ENCODE assay signal across 11 mouse cellular contexts in genomic region chr6:49021141-49022012, GRCm38 (mm10). TPM values are rescaled to one million over a fixed set of nuclear protein-coding genes. Genes with fewer than 3 reads are reported as not detected.
DNase-seq lines count a peak whose midpoint lies in the region; ATAC-seq and TF ChIP-seq lines count a peak whose summit lies in the region.
"Had no signal": no experiment of that assay in that cellular context is flagged by ENCODE, and none has a peak within 500 bp of the region (broad histone marks: within the 10 kb centered on the region; RNA-seq: fewer than 3 reads in every experiment).

No protein-coding gene starts in this region.

- intact Hi-C loops in left cerebral cortex, adult 2 months (cut with DNase I) = no loop called here

- no peak overlapping the region for H3K4me3 ChIP-seq in midbrain, embryonic 13.5 days (replicated peaks)
- H3K4me3 ChIP-seq in midbrain, embryonic 10.5 days = no peak overlapping the region
- no peak overlapping the region for H3K4me3 ChIP-seq in left cerebral cortex, adult 2 months
- H3K4me3 ChIP-seq in liver, embryonic 11.5 days (ENCODE audit: low read depth, low read length) = no peak overlapping the region
- H3K4me3 ChIP-seq: erythroblast, embryonic 14.5 days had no signal

- TF ChIP-seq CTCF in left cerebral cortex, adult 2 months (IDR thresholded peaks at IDR 0.05) = no peak

- H3K4me1 ChIP-seq in midbrain, embryonic 13.5 days (replicated peaks) = peaks cover 7% of the 10 kb centered on the region
- peaks cover 7% of the 10 kb centered on the region; the same call in 1 of the 2 replicates for H3K4me1 ChIP-seq in midbrain, embryonic 10.5 days
- H3K4me1 ChIP-seq in liver, embryonic 11.5 days (replicated peaks; ENCODE audit: control insufficient read depth, insufficient read depth, low read length) = no peaks in the 10 kb centered on the region

- H3K4me2 ChIP-seq in midbrain, embryonic 13.5 days (replicated peaks) = no peak overlapping the region
- no peak overlapping the region for H3K4me2 ChIP-seq in liver, embryonic 11.5 days

- no peak overlapping the region for H3K27ac ChIP-seq in midbrain, embryonic 13.5 days
- H3K27ac ChIP-seq in midbrain, embryonic 10.5 days (replicated peaks) = no peak overlapping the region
- H3K27ac ChIP-seq in left cerebral cortex, adult 2 months = peak overlapping the region; percentile 57; the same call in 1 of the 2 replicates
- no peak overlapping the region for H3K27ac ChIP-seq in liver, embryonic 11.5 days (ENCODE audit: low read depth, low read length)
- H3K27ac ChIP-seq: liver, embryonic 14.5 days had no signal

- peak; percentile 80 for ATAC-seq in midbrain, embryonic 13.5 days
- ATAC-seq in liver, embryonic 11.5 days (replicated peaks; ENCODE audit: low FRiP score) = no peak
- ATAC-seq: Patski had no signal

- no peak overlapping the region for H3K9ac ChIP-seq in midbrain, embryonic 13.5 days (replicated peaks)
- H3K9ac ChIP-seq in liver, embryonic 11.5 days (ENCODE audit: low read depth, low read length) = no peak overlapping the region
- H3K9ac ChIP-seq: liver, embryonic 14.5 days had no signal

- H3K9me3 ChIP-seq in midbrain, embryonic 13.5 days = no peaks in the 10 kb centered on the region
- no peaks in the 10 kb centered on the region for H3K9me3 ChIP-seq in midbrain, embryonic 10.5 days (replicated peaks)
- H3K9me3 ChIP-seq in liver, embryonic 11.5 days (ENCODE audit: control insufficient read depth, low read length) = no peaks in the 10 kb centered on the region

- DNase-seq in midbrain, embryonic 10.5 days (ENCODE audit: low spot score) = no peak
- DNase-seq in frontal cortex, adult 2 months (ENCODE audit: extremely low spot score in 1 of 2, low spot score in 1 of 2) = peak; percentile 56 to 58
- DNase-seq in left cerebral cortex, adult 2 months (ENCODE audit: extremely low spot score in 1 of 2, low spot score in 2 of 2) = peak; percentile 19 to 57
- DNase-seq in right cerebral cortex, postnatal 10 days (ENCODE audit: low spot score in 2 of 2) = peak; percentile 80 to 86
- no peak for DNase-seq in lung, postnatal 14 days
- no peak for DNase-seq in retina, embryonic 14.5 days (ENCODE audit: low spot score)
- no peak for DNase-seq in liver, embryonic 11.5 days (ENCODE audit: low spot score)

- 56% methylated on average over 14 of the region's 14 CpGs for WGBS in midbrain, embryonic 13.5 days
- 78% methylated on average over 14 of the region's 14 CpGs for WGBS in midbrain, embryonic 10.5 days
- WGBS in liver, embryonic 11.5 days = 75% methylated on average over 14 of the region's 14 CpGs

- H3K27me3 ChIP-seq in midbrain, embryonic 13.5 days = no peaks in the 10 kb centered on the region
- H3K27me3 ChIP-seq in midbrain, embryonic 10.5 days (ENCODE audit: low read depth, poor library complexity, severe bottlenecking) = no peaks in the 10 kb centered on the region
- H3K27me3 ChIP-seq in liver, embryonic 11.5 days (replicated peaks; ENCODE audit: control insufficient read depth, insufficient read depth, low read length) = no peaks in the 10 kb centered on the region
- H3K27me3 ChIP-seq: Patski had no signal

- H3K36me3 ChIP-seq in midbrain, embryonic 13.5 days = no peaks in the 10 kb centered on the region
- H3K36me3 ChIP-seq in midbrain, embryonic 10.5 days = no peaks in the 10 kb centered on the region
- no peaks in the 10 kb centered on the region for H3K36me3 ChIP-seq in liver, embryonic 11.5 days (ENCODE audit: control insufficient read depth, insufficient read depth, low read length)

RNA-seq across cellular contexts. Expression of gene Gpnmb, which starts 15.0 kb away (rescaled TPM):
- polyA plus RNA-seq in midbrain, embryonic 13.5 days (2015; fragmentation: Nextera tagmentation; extraction: Ambion mirVana) = 0.05 and 0.11 TPM in 2 replicates
- 0.79 and 0.96 TPM in 2 replicates for polyA plus RNA-seq in midbrain, embryonic 10.5 days (2016; fragmentation: Nextera tagmentation; extraction: Ambion mirVana)
- polyA plus RNA-seq in frontal cortex, adult 2 months (2012; rRNA removed) = 7.0 and 8.5 TPM in 2 replicates
- 1 to 10 TPM; 1.3 to 2.5 TPM for total RNA-seq in left cerebral cortex, adult 2 months (2021)
- 0.21 and 0.84 TPM in 2 replicates for polyA plus RNA-seq in liver, embryonic 11.5 days (2014; fragmentation: Nextera tagmentation; extraction: Ambion mirVana)

RNA-seq across cellular contexts. Expression of gene Svs1, which starts 34.7 kb away (rescaled TPM):
- polyA plus RNA-seq in midbrain, embryonic 13.5 days (2015; fragmentation: Nextera tagmentation; extraction: Ambion mirVana) = not detected in 2 replicates
- polyA plus RNA-seq in midbrain, embryonic 10.5 days (2016; fragmentation: Nextera tagmentation; extraction: Ambion mirVana) = not detected in 2 replicates
- not detected in 2 replicates for polyA plus RNA-seq in frontal cortex, adult 2 months (2012; rRNA removed)
- total RNA-seq in left cerebral cortex, adult 2 months (2021) = not detected
- polyA plus RNA-seq in liver, embryonic 11.5 days (2014; fragmentation: Nextera tagmentation; extraction: Ambion mirVana) = not detected in 2 replicates
- polyA plus RNA-seq: erythroblast, embryonic 14.5 days; liver, embryonic 14.5 days; Patski had no signal

RNA-seq across cellular contexts. Expression of gene Doxl2, which starts 46.6 kb away (rescaled TPM):
- polyA plus RNA-seq in midbrain, embryonic 13.5 days (2015; fragmentation: Nextera tagmentation; extraction: Ambion mirVana) = not detected in 2 replicates
- polyA plus RNA-seq in midbrain, embryonic 10.5 days (2016; fragmentation: Nextera tagmentation; extraction: Ambion mirVana) = not detected in 2 replicates
- 0.11 TPM in 1 of 2 replicates, not detected in the other for polyA plus RNA-seq in frontal cortex, adult 2 months (2012; rRNA removed)
- not detected for total RNA-seq in left cerebral cortex, adult 2 months (2021)
- polyA plus RNA-seq in liver, embryonic 11.5 days (2014; fragmentation: Nextera tagmentation; extraction: Ambion mirVana) = not detected in 2 replicates
- polyA plus RNA-seq: liver, embryonic 14.5 days; Patski had no signal

RNA-seq across cellular contexts. Expression of gene Malsu1, which starts 52.2 kb away (rescaled TPM):
- 65.2 and 70.3 TPM in 2 replicates for polyA plus RNA-seq in midbrain, embryonic 13.5 days (2015; fragmentation: Nextera tagmentation; extraction: Ambion mirVana)
- 65.0 and 71.1 TPM in 2 replicates for polyA plus RNA-seq in midbrain, embryonic 10.5 days (2016; fragmentation: Nextera tagmentation; extraction: Ambion mirVana)
- 16.9 and 17.3 TPM in 2 replicates for polyA plus RNA-seq in frontal cortex, adult 2 months (2012; rRNA removed)
- total RNA-seq in left cerebral cortex, adult 2 months (2021) = 10 to 100 TPM; 25.9 to 30.6 TPM
- polyA plus RNA-seq in liver, embryonic 11.5 days (2014; fragmentation: Nextera tagmentation; extraction: Ambion mirVana) = 67.6 and 68.6 TPM in 2 replicates

Comparison
In these comparisons a context has a peak if more than half of its experiments do, and no peak if none do; other contexts are left out.
1. DNase-seq: peak in frontal cortex, adult 2 months (2 of 2), left cerebral cortex, adult 2 months (2 of 2) and right cerebral cortex, postnatal 10 days (2 of 2); none in midbrain, embryonic 10.5 days (single experiment), lung, postnatal 14 days (single experiment), retina, embryonic 14.5 days (single experiment) and liver, embryonic 11.5 days (single experiment).